Mouse (Mus musculus) stomach, adult 2 months (tissue): ENCODE measurements around the gene Zfp239. TPM values are rescaled to one million over a fixed set of nuclear protein-coding genes. Genes with fewer than 3 reads are reported as not detected.

Source experiments
- polyA plus RNA-seq: library from polyadenylated mRNA; depleted of rRNA; stranded (reverse); fragments of >200 nt; gene quantifications from 2 replicates; pipeline ENCODE4 v1.2.3, GENCODE M21; 2012; rRNA removed

Gene Zfp239
- 0.30 and 0.44 TPM in 2 replicates for polyA plus RNA-seq

GRCm38 (mm10) chr6:117861848-117862247, at the start of gene Zfp239:
TSS of gene Zfp239 (plus strand) at chr6:117862100.

DNA sequence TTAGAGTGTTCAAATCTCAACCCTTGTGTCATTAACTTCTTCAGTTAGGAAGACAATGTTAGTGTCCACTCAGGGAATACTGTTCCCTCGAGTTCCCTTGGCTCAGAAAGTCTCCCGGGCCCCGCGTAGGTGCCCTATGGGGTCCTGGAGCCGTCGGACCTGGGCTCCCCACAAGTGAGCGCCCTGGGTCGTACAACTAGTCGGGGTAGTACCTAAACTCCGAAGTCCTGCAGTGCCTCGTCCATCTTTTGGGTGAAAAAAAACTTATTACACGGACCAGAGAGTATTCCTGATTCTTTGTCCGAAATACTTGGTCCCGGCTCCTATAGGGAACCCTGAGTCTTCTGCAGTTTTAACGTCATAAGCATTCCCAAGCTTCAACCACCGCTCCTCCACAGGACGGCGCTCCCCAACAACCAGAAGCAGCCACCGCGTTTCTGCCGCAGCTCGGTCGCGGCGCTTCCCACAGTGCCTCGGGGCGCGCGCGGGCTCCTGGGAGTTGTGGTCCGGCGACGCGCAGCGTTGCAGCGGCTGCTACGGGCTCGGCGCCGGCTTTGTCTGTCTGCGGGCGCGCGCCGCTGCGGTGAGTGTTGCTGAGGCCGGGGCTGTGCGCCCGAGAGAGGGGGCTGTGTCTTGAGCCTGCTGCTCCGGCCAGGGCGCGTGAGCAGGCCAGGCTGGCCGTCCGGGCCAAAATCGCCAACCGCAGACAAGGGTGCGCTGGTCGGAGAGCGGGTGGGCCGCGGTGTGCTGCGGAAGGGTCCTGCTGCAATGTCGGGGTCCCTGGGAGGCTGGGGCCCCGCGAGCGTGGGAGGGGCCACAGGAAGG, 21.0 kb upstream of the Zfp239 start, which contains the start of gene Zfp637:
TSS of gene Zfp637 (plus strand) at position 495 of the 825 bp plus-strand sequence.

DNA sequence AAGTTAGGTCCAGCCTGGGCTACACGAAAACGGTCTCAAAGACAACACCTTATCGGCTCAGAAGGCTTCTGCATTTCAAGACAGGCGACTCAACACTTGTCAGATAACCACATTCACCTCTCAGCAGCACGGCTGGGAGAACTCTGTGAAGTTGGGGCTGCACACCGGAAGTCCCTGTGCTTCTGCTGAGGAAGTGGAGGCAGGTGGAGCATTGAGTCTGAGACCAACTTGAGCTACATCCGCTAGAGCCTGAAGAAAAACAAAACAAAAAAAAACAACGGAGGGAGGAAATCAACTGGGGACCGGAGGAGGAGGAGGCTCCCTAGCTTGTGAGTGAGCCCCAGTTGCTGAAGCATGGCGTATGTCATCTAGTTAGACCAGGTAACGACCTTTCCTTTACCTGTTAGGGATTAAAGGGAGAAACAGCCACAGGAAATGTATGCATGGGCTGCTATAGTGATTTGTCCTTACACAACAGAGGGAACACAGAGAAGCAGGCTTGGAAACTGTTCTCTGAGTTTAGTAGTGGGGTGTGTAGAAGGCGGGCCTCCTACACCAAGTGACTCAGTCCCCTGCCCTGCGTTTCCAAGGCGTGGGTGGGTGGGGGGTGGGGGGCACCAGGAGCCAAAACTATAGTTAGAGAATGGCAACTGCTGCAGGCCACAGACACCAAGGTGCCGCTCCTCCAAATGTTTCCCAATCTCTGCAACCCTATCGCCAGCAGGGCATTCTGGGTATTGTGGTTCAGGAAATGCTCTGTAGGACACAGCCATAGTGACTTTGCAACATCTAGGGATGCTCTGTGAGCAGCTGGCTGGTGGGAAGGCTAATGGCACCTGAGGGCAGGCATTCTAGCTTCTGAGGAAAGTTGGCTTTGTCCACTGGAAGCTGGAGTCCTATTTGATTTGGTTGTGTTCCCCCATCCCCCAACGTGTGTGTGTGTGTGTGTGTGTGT, 38.5 kb downstream of the Zfp239 start, which contains the start of gene Hnrnpf:
TSS of gene Hnrnpf (plus strand) at position 199 of the 955 bp plus-strand sequence.

Other genes starting within 250 kb of the Zfp239 start
- gene Zfp637, start 20.9 kb upstream of the Zfp239 start, polyA plus RNA-seq, result 7.1 and 7.4 TPM in 2 replicates
- gene Hnrnpf, start 38.2 kb downstream of the Zfp239 start, polyA plus RNA-seq, result 28.2 and 32.1 TPM in 2 replicates
- gene Fxyd4, start 75.6 kb downstream of the Zfp239 start, polyA plus RNA-seq, result not detected in 2 replicates
- 0.06 and 0.13 TPM in 2 replicates for gene Rasgef1a, start 149.3 kb downstream of the Zfp239 start, polyA plus RNA-seq